Mouse (Mus musculus) stomach, embryonic 15.5 days (tissue): Measurements from ENCODE around the gene Kansl1. TPM values are rescaled to one million over a fixed set of nuclear protein-coding genes. Genes with fewer than 3 reads are reported as not detected.
A peak's percentile ranks its signal among the peaks of the same experiment; 100 is the strongest.

Experiments
- ATAC-seq: fragments of 200-750 bp; cut with Nextera tagmentation; 2 replicates; pipeline ENCODE4 v1.8.0; 2017; ENCODE audit warnings: low read depth, moderate number of reproducible peaks, moderate TSS enrichment; ENCODE audit not compliant: insufficient read depth, low FRiP score
- H3K27ac ChIP-seq: fragments of 300-500 bp; sonication (generic); 2 replicates; pipeline ENCODE4 v1.5.1; 2015; ENCODE audit warnings: mild to moderate bottlenecking, inconsistent platforms
- H3K27me3 ChIP-seq: fragments of 300-500 bp; sonication (generic); replicated peaks from 2 replicates; pipeline ENCODE4 v1.6.1; 2015; ENCODE audit warnings: inconsistent platforms
- H3K36me3 ChIP-seq: fragments of 300-500 bp; sonication (generic); 2 replicates; pipeline ENCODE4 v1.6.1; 2015; ENCODE audit warnings: inconsistent platforms
- H3K4me1 ChIP-seq: fragments of 300-500 bp; sonication (generic); 2 replicates; pipeline ENCODE4 v1.6.1; 2015; ENCODE audit warnings: inconsistent platforms
- H3K4me2 ChIP-seq: fragments of 300-500 bp; sonication (generic); 2 replicates; pipeline ENCODE4 v1.6.1; 2015; ENCODE audit warnings: mild to moderate bottlenecking, inconsistent platforms
- H3K4me3 ChIP-seq: fragments of 300-500 bp; sonication (generic); replicated peaks from 2 replicates; pipeline ENCODE4 v1.5.1; 2015; ENCODE audit warnings: inconsistent platforms
- H3K9ac ChIP-seq: fragments of 300-500 bp; sonication (generic); 2 replicates; pipeline ENCODE4 v1.6.1; 2015; ENCODE audit warnings: inconsistent platforms
- H3K9me3 ChIP-seq: fragments of 300-500 bp; sonication (generic); 2 replicates; pipeline ENCODE4 v1.6.1; 2016; ENCODE audit warnings: inconsistent platforms
- WGBS: fragments of 180-500 bp; shearing (Covaris S2); methylation state at CpG from one replicate; pipeline ENCODE4 v1.1.7; 2015; 5-methylcytosine and 5-hydroxymethylcytosine counted together
- microRNA-seq: library from miRNA; unstranded; fragments of <30 nt; microRNA quantifications from one replicate; pipeline ENCODE4, GENCODE M21; 2016
- polyA plus RNA-seq: library from polyadenylated mRNA; unstranded; fragments of >200 nt; fragmentation: Nextera tagmentation; extraction: Ambion mirVana; gene quantifications from 2 replicates; pipeline ENCODE4 v1.2.1, GENCODE M21; 2015

Gene Kansl1
- polyA plus RNA-seq, 1 experiment from 2014 or later = 16.6 TPM

- Histone ChIP-seq H3K27ac (no peak overlapping the region), H3K9me3 (no peaks in the 10 kb centered on the region), H3K36me3 (no peaks in the 10 kb centered on the region), H3K4me1 (0 out of 2 replicates have a peak, but pooled peaks cover 3% of the 10 kb centered on the region), H3K9ac (no peak overlapping the region), H3K27me3 (no peaks in the 10 kb centered on the region), H3K4me2 (no peak overlapping the region), H3K4me3 (no peak overlapping the region)
- WGBS = 14% methylated on average over 6 of the region's 6 CpGs
- no peak for ATAC-seq
Measured at GRCm38 (mm10) chr11:104295656-104296055, 173.0 kb downstream of the Kansl1 start.

- H3K36me3 ChIP-seq = no peaks in the 10 kb centered on the region
- no peak for ATAC-seq
Measured at GRCm38 (mm10) chr11:104295145-104295544, 173.5 kb downstream of the Kansl1 start.

GRCm38 (mm10) chr11:104293241-104293640, 175.4 kb downstream of the Kansl1 start:
- no peaks in the 10 kb centered on the region for H3K36me3 ChIP-seq
- peaks cover 12% of the 10 kb centered on the region for H3K4me1 ChIP-seq
- H3K4me3 ChIP-seq = no peak overlapping the region
- no peak overlapping the region for H3K27ac ChIP-seq
- no peaks in the 10 kb centered on the region for H3K27me3 ChIP-seq
- WGBS = 58% methylated on average over 9 of the region's 9 CpGs
- H3K9me3 ChIP-seq = no peaks in the 10 kb centered on the region
- peak; percentile 77 for ATAC-seq
- no peak overlapping the region for H3K4me2 ChIP-seq
- no peak overlapping the region for H3K9ac ChIP-seq

More at GRCm38 (mm10) chr11:104295145-104295544, 173.5 kb downstream of the Kansl1 start:
- H3K9ac ChIP-seq = no peak overlapping the region
- WGBS = 51% methylated on average over 5 of the region's 5 CpGs
- H3K4me2 ChIP-seq = no peak overlapping the region
- 0 out of 2 replicates have a peak, but pooled peaks cover 3% of the 10 kb centered on the region for H3K4me1 ChIP-seq
- no peaks in the 10 kb centered on the region for H3K9me3 ChIP-seq
- H3K27me3 ChIP-seq = no peaks in the 10 kb centered on the region
- H3K27ac ChIP-seq = no peak overlapping the region
- H3K4me3 ChIP-seq = no peak overlapping the region

GRCm38 (mm10) chr11:104292443-104293220, 176.0 kb downstream of the Kansl1 start:
- Histone ChIP-seq H3K36me3 (no peaks in the 10 kb centered on the region), H3K27ac (no peak overlapping the region), H3K9me3 (no peaks in the 10 kb centered on the region), H3K4me2 (no peak overlapping the region), H3K27me3 (no peaks in the 10 kb centered on the region), H3K9ac (no peak overlapping the region), H3K4me3 (no peak overlapping the region), H3K4me1 (peaks cover 12% of the 10 kb centered on the region)
- ATAC-seq = 0 out of 2 replicates have a peak, but pooled peaks have one; percentile 1
- WGBS = 81% methylated on average over 7 of the region's 7 CpGs

- Histone ChIP-seq H3K4me2 (peak overlapping the region; percentile 16; the same call in 1 of the 2 replicates), H3K27ac (peak overlapping the region; percentile 85), H3K4me3 (no peak overlapping the region), H3K9me3 (no peaks in the 10 kb centered on the region), H3K9ac (no peak overlapping the region), H3K27me3 (no peaks in the 10 kb centered on the region), H3K36me3 (no peaks in the 10 kb centered on the region), H3K4me1 (peaks cover 9% of the 10 kb centered on the region)
- peak; percentile 65 for ATAC-seq
- WGBS = 21% methylated on average over 13 of the region's 13 CpGs
Measured at GRCm38 (mm10) chr11:104289199-104290031, 179.2 kb downstream of the Kansl1 start.

- Histone ChIP-seq H3K4me3 (no peak overlapping the region), H3K4me1 (peaks cover 9% of the 10 kb centered on the region), H3K27me3 (no peaks in the 10 kb centered on the region), H3K9me3 (no peaks in the 10 kb centered on the region), H3K27ac (peak overlapping the region; percentile 85), H3K36me3 (no peaks in the 10 kb centered on the region), H3K4me2 (no peak overlapping the region), H3K9ac (no peak overlapping the region)
- 57% methylated on average over 6 of the region's 6 CpGs for WGBS
- ATAC-seq = no peak
Measured at GRCm38 (mm10) chr11:104288835-104289198, 179.8 kb downstream of the Kansl1 start.

- Histone ChIP-seq H3K4me2 (no peak overlapping the region), H3K4me1 (peaks cover 9% of the 10 kb centered on the region), H3K27me3 (no peaks in the 10 kb centered on the region), H3K4me3 (no peak overlapping the region), H3K36me3 (no peaks in the 10 kb centered on the region), H3K9ac (no peak overlapping the region), H3K9me3 (no peaks in the 10 kb centered on the region), H3K27ac (no peak overlapping the region)
- no peak for ATAC-seq
- 93% methylated on average over 18 of the region's 18 CpGs for WGBS
Measured at GRCm38 (mm10) chr11:104287113-104287512, 181.5 kb downstream of the Kansl1 start.

Small RNA genes within 50 kb of the gene (microRNA-seq; reads per million reads assigned to microRNA genes)
- gene Gm47315 = not detected

Other genes with a start within 250 kb of the Kansl1 start
- 14.1 and 15.4 TPM in 2 replicates for gene Mapt, start 237.5 kb downstream of the Kansl1 start, polyA plus RNA-seq
- 32.5 and 37.4 TPM in 2 replicates for gene Cdc27, start 81.8 kb upstream of the Kansl1 start, polyA plus RNA-seq
- 7.8 and 11.8 TPM in 2 replicates for gene Myl4, start 81.8 kb upstream of the Kansl1 start, polyA plus RNA-seq
- gene Itgb3, start 139.1 kb upstream of the Kansl1 start, polyA plus RNA-seq = 6.2 and 6.7 TPM in 2 replicates
- gene Gm11639, start 216.8 kb upstream of the Kansl1 start, polyA plus RNA-seq = 0.04 TPM in 1 of 2 replicates, not detected in the other